Mouse (Mus musculus) mouse embryonic stem cell (cell line): ENCODE measurements around the gene Arhgap6.

Experiments
- in situ Hi-C, 2 experiments: fragments of 300-500 bp; cut with MboI; formaldehyde crosslinking; loops; 1 replicate in 1 of 2; 3 replicates in 1 of 2; pipeline ENCODE4 v1.14.3; 2019 to 2020; ENCODE audit warnings: low sequenced_read_pairs in 2 of 2, low pct_unique_long_range_greater_than_20kb in 1 of 2, mixed read lengths in 1 of 2; ENCODE audit not compliant: unreplicated experiment in 1 of 2

Gene Arhgap6

GRCm38 (mm10) chrX:169255915-169256314 lies 461.0 kb downstream of the Arhgap6 start:
- in situ Hi-C loops: no loop called here

GRCm38 (mm10) chrX:169256741-169257140 lies 461.8 kb downstream of the Arhgap6 start:
- in situ Hi-C loops: no loop called here

- in situ Hi-C loops: no loop called here
Measured at GRCm38 (mm10) chrX:169261034-169261433, 466.1 kb downstream of the Arhgap6 start.

GRCm38 (mm10) chrX:169262212-169262611 lies 467.3 kb downstream of the Arhgap6 start:
- in situ Hi-C loops: no loop called here

GRCm38 (mm10) chrX:169263433-169264172 lies 468.7 kb downstream of the Arhgap6 start:
- in situ Hi-C loops: no loop called here

GRCm38 (mm10) chrX:169299579-169299978 lies 504.7 kb downstream of the Arhgap6 start:
- in situ Hi-C loops: no loop called here

GRCm38 (mm10) chrX:169302271-169303045 lies 507.6 kb downstream of the Arhgap6 start:
- in situ Hi-C loops: loop anchor here in 1 of 2 experiments (25.0 kb wide), 1 partner anchor 640 kb away; the partner anchor contains the start of gene Msl3

- in situ Hi-C loops: loop anchor here in 1 of 2 experiments (25.0 kb wide), 1 partner anchor 642 kb away; the partner anchor contains the start of gene Msl3
Measured at GRCm38 (mm10) chrX:169303945-169304344, 509.0 kb downstream of the Arhgap6 start.

GRCm38 (mm10) chrX:169308559-169308958 lies 513.7 kb downstream of the Arhgap6 start:
- in situ Hi-C loops: loop anchor here in 1 of 2 experiments (25.0 kb wide), 1 partner anchor 646 kb away; the partner anchor contains the start of gene Msl3

GRCm38 (mm10) chrX:169319066-169319760 lies 524.3 kb downstream of the Arhgap6 start:
- in situ Hi-C loops: loop anchor here in 1 of 2 experiments (25.0 kb wide), 1 partner anchor 657 kb away; the partner anchor contains the start of gene Msl3

GRCm38 (mm10) chrX:169319945-169320667 lies 525.2 kb downstream of the Arhgap6 start, which contains the start of gene Hccs:
Gene Hccs, minus strand, starts transcription at chrX:169320372.
- in situ Hi-C loops: loop anchor here in 1 of 2 experiments (25.0 kb wide), 1 partner anchor 658 kb away; the partner anchor contains the start of gene Msl3

GRCm38 (mm10) chrX:169320668-169321005 lies 525.7 kb downstream of the Arhgap6 start:
- in situ Hi-C loops: loop anchor here in 1 of 2 experiments (25.0 kb wide), 1 partner anchor 658 kb away; the partner anchor contains the start of gene Msl3

- in situ Hi-C loops: no loop called here
Measured at GRCm38 (mm10) chrX:169325929-169326595, 531.2 kb downstream of the Arhgap6 start.

- in situ Hi-C loops: no loop called here
Measured at GRCm38 (mm10) chrX:169332264-169332663, 537.4 kb downstream of the Arhgap6 start.

GRCm38 (mm10) chrX:169337559-169337958 lies 542.7 kb downstream of the Arhgap6 start:
- in situ Hi-C loops: no loop called here

GRCm38 (mm10) chrX:169338213-169338612 lies 543.3 kb downstream of the Arhgap6 start:
- in situ Hi-C loops: no loop called here
